Mouse (Mus musculus) liver, embryonic 14.5 days (tissue): ENCODE results near the gene Evc. TPM values are rescaled to one million over a fixed set of nuclear protein-coding genes. Genes with fewer than 3 reads are reported as not detected.

Source experiments
- ATAC-seq: fragments of 200-750 bp; cut with Nextera tagmentation; 2 replicates; pipeline ENCODE4 v1.8.0; 2017; ENCODE audit warnings: moderate number of reproducible peaks, mild to moderate bottlenecking, moderate library complexity; ENCODE audit not compliant: insufficient read depth
- DNase-seq, 3 experiments: peaks; one replicate each; pipeline ENCODE4 v3.0.0-alpha.2; 2012 to 2013; ENCODE audit warnings: low read depth in 3 of 3, low spot score in 3 of 3
- H3K27ac ChIP-seq: fragments of 300-500 bp; sonication (generic); 2 replicates; pipeline ENCODE4 v1.5.1; 2014; ENCODE audit warnings: moderate library complexity, mild to moderate bottlenecking, control low read depth, inconsistent platforms
- H3K27me3 ChIP-seq: fragments of 300-500 bp; sonication (generic); 2 replicates; pipeline ENCODE4 v1.6.1; 2014; ENCODE audit warnings: mild to moderate bottlenecking, low read length, moderate library complexity; ENCODE audit not compliant: control insufficient read depth, insufficient read depth
- H3K36me3 ChIP-seq: fragments of 300-500 bp; sonication (generic); replicated peaks from 2 replicates; pipeline ENCODE4 v1.6.1; 2014; ENCODE audit warnings: low read depth; ENCODE audit not compliant: control insufficient read depth, insufficient read depth
- H3K4me1 ChIP-seq, 2 experiments: fragments of 200-500 bp in 1 of 2; fragments of 300-500 bp in 1 of 2; sonication (generic) in 1 of 2; replicated peaks; 2 replicates each; pipeline ENCODE4 v1.6.1; 2012 to 2014; ENCODE audit warnings: antibody characterized with exemption in 1 of 2, inconsistent platforms in 1 of 2, low read length in 1 of 2; ENCODE audit not compliant: control insufficient read depth in 2 of 2, insufficient read depth in 2 of 2
- H3K4me2 ChIP-seq: fragments of 300-500 bp; sonication (generic); 2 replicates; pipeline ENCODE4 v1.6.1; 2014; ENCODE audit warnings: low read depth, mild to moderate bottlenecking, control low read depth, moderate library complexity
- H3K4me3 ChIP-seq, 2 experiments: fragments of 200-500 bp in 1 of 2; fragments of 300-500 bp in 1 of 2; sonication (generic) in 1 of 2; 2 replicates each; pipeline ENCODE4 v1.5.1; 2012 to 2014; ENCODE audit warnings: low read depth in 2 of 2, low read length in 2 of 2, mild to moderate bottlenecking in 2 of 2, control low read depth in 1 of 2, inconsistent platforms in 1 of 2, moderate library complexity in 1 of 2; ENCODE audit not compliant: insufficient read depth in 1 of 2
- H3K9ac ChIP-seq: fragments of 300-500 bp; sonication (generic); replicated peaks from 2 replicates; pipeline ENCODE4 v1.6.1; 2014; ENCODE audit warnings: mild to moderate bottlenecking, control low read depth, moderate library complexity
- H3K9me3 ChIP-seq: fragments of 300-500 bp; sonication (generic); 2 replicates; pipeline ENCODE4 v1.6.1; 2016; ENCODE audit warnings: low read length, mixed read lengths; ENCODE audit not compliant: control insufficient read depth
- CTCF ChIP-seq: IDR thresholded peaks from 2 replicates; pipeline ENCODE4 v1.5.1; 2016; ENCODE audit warnings: antibody characterized with exemption, low read depth, control low read depth
- EP300 ChIP-seq: IDR thresholded peaks from 2 replicates; pipeline ENCODE4 v1.6.1; 2016; ENCODE audit warnings: antibody characterized with exemption, low read depth
- WGBS: fragments of 180-500 bp; shearing (Covaris S2); extraction: QIAGEN DNeasy Blood & Tissue Kit; methylation state at CpG from one replicate; pipeline ENCODE4 v1.1.7; 2014; ENCODE audit not compliant: insufficient replicate concordance; 5-methylcytosine and 5-hydroxymethylcytosine counted together
- polyA plus RNA-seq, 2 experiments: library from polyadenylated mRNA; depleted of rRNA in 1 of 2; stranded (reverse) in 1 of 2; unstranded in 1 of 2; fragments of >200 nt; fragmentation: Nextera tagmentation in 1 of 2; extraction: Ambion mirVana in 1 of 2; gene quantifications; 2 replicates each; pipeline versions ENCODE4 v1.2.1 to v1.2.3; 2012 to 2014

The Evc gene
- polyA plus RNA-seq, 2 experiments, result 1.2 to 2.2 TPM

DNA sequence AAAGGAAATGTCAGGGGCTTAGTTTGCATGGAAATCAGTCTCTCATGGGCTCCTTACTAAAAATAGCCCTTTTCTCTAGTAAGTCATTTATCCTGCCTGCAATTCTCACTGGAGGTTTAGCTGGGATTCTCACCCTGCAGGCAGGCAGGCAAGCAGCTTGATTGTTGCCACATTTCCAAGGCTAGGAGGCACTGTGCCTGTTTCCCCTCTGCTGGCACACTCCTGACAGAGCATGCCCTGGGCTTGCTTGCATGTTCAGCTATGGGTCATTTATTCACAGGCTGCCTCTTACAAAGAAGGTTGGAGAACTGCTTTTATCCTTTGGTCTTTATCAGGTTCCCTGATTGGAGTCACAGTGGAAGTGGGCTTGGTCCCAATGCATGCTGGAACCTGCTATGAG lies 29.1 kb upstream of the Evc start:
- no peaks in the 10 kb centered on the region for H3K36me3 ChIP-seq
- H3K4me2 ChIP-seq, result no peak overlapping the region
- ATAC-seq, result no peak
- TF ChIP-seq CTCF (no peak), EP300 (no peak)
- no peaks in the 10 kb centered on the region for H3K27me3 ChIP-seq
- H3K9me3 ChIP-seq, result no peaks in the 10 kb centered on the region
- no peak overlapping the region for H3K9ac ChIP-seq
- no peaks in the 10 kb centered on the region for H3K4me1 ChIP-seq
- no peak overlapping the region for H3K27ac ChIP-seq
- DNase-seq, result no peak
- no peak overlapping the region for H3K4me3 ChIP-seq

DNA sequence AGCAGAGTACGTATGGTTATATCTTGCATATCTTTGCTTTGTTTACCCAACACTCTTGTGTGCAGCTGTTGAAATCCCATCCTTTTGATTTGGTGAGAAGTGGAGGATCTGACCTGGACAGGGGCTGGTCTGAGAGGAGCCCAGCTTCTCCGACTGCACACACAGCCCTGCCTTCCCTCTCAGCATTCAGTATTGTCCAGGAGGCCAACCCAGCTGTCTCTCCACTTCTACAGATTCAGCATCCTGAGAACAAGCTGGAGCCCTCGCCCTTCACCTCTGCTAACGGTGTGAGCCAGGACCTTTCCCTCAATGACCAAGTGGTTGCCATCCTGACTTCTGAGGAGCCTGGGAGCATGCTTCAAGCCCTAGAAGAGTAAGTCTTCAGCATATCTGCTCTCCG lies 26.6 kb upstream of the Evc start:
- DNase-seq (no peak), ATAC-seq (no peak)
- WGBS, result 63% methylated on average over 5 of the region's 5 CpGs
- TF ChIP-seq EP300, result no peak
- no peak for TF ChIP-seq CTCF
- H3K27me3 ChIP-seq, result no peaks in the 10 kb centered on the region
- no peaks in the 10 kb centered on the region for H3K36me3 ChIP-seq
- no peak overlapping the region for H3K4me3 ChIP-seq
- no peak overlapping the region for H3K4me2 ChIP-seq
- H3K27ac ChIP-seq, result no peak overlapping the region
- no peak overlapping the region for H3K9ac ChIP-seq
- no peaks in the 10 kb centered on the region for H3K4me1 ChIP-seq
- H3K9me3 ChIP-seq, result no peaks in the 10 kb centered on the region

DNA sequence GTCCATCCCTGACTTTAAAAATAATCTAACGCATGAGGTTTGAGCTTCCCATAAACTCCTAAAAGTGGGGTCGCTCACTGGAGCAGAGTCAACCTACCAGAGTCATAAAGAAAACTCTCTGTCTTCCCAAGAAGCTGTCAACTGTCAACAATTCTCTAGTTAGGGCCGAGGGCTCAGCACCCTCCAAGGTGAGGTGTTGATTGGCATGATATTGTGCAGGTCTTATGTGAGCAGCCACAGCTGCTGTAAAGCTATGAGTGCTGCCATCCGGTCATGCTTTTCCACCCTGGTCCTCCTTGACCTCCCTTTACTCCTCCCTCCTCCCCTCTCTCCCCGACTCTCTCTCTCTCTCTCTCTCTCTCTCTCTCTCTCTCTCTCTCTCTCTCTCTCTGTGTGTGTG lies 25.9 kb upstream of the Evc start:
- H3K36me3 ChIP-seq, result no peaks in the 10 kb centered on the region
- TF ChIP-seq EP300 (no peak), CTCF (no peak)
- no peaks in the 10 kb centered on the region for H3K4me1 ChIP-seq
- no peak overlapping the region for H3K4me3 ChIP-seq
- H3K9ac ChIP-seq, result no peak overlapping the region
- no peaks in the 10 kb centered on the region for H3K27me3 ChIP-seq
- no peak overlapping the region for H3K27ac ChIP-seq
- ATAC-seq (no peak), DNase-seq (no peak)
- H3K4me2 ChIP-seq, result no peak overlapping the region
- H3K9me3 ChIP-seq, result no peaks in the 10 kb centered on the region
- 64% methylated on average over 4 of the region's 5 CpGs for WGBS

DNA sequence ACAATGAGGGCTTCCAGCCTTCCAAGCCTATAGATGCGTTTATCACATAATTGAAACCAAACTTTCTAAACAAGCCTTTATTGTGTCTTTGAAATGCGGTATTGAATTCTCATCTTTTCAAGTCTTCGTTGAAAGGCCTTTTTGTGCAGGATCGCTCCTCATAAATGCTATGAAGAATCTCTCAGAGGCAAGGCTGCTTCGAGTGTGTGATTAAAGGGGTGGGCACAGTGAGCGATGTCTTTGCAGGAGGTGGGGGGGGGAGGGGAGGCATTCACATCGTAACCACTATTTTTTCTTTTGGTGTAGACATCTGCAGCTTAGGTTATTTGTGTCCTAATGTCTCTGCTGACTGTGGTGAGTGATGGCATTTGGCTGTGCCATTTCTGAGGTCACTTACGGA lies 19.3 kb upstream of the Evc start:
- TF ChIP-seq EP300, result no peak
- TF ChIP-seq CTCF, result no peak
- no peaks in the 10 kb centered on the region for H3K27me3 ChIP-seq
- no peak overlapping the region for H3K9ac ChIP-seq
- no peak overlapping the region for H3K4me2 ChIP-seq
- H3K9me3 ChIP-seq, result no peaks in the 10 kb centered on the region
- DNase-seq, result no peak
- H3K4me1 ChIP-seq, result no peaks in the 10 kb centered on the region
- ATAC-seq, result no peak
- WGBS, result 58% methylated on average over 8 of the region's 8 CpGs
- H3K4me3 ChIP-seq, result no peak overlapping the region
- no peaks in the 10 kb centered on the region for H3K36me3 ChIP-seq
- no peak overlapping the region for H3K27ac ChIP-seq

DNA sequence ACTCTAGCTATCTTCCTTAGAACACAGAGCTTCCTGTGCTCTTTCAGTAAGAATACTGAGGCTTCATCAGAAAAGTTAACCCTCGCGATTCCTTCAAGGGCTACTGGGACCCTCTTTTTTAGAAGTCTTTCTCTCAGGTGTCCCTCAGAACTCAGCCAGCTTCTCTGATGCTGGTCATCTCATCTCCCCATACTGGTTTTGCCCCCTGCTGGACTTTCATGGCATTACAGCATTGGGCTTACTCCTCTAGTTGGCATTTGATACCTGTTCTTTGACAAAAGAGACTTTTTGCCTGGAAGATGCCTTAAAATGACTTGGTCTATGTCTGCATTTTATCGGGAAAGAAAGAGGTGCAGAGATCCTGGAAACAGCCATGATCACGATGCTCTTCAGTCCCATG lies 17.7 kb upstream of the Evc start:
- Histone ChIP-seq H3K9ac (no peak overlapping the region), H3K9me3 (no peaks in the 10 kb centered on the region), H3K4me1 (no peaks in the 10 kb centered on the region), H3K27me3 (no peaks in the 10 kb centered on the region), H3K27ac (no peak overlapping the region), H3K36me3 (no peaks in the 10 kb centered on the region), H3K4me3 (no peak overlapping the region), H3K4me2 (no peak overlapping the region)
- peak; percentile 73 for TF ChIP-seq CTCF
- no peak for TF ChIP-seq EP300
- ATAC-seq (no peak), DNase-seq (peak in 1 of 3 experiments; percentile 18)
- WGBS, result 59% methylated on average over 4 of the region's 4 CpGs

DNA sequence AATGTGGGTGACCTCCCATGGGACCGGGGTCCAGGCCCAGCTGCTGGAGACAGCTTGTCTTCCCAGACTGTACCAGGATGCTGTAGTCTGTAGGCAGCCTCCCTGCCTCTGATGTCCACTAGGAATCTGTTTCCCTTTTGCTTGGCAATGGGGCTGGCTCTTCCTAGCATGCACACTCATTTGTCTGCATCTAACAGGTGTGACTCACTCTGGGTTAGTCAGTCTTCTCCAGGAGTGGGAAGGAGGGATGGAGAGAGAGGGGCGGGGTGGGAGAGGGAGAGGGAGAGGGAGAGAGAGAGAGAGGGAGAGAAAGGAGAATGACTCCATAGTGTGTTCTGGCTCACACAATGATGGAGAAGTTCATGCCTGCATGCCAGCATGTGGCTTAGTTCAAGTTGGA lies 15.1 kb upstream of the Evc start:
- no peak overlapping the region for H3K4me3 ChIP-seq
- no peak for ATAC-seq
- no peak for DNase-seq
- no peaks in the 10 kb centered on the region for H3K4me1 ChIP-seq
- no peak overlapping the region for H3K4me2 ChIP-seq
- TF ChIP-seq EP300 (no peak), CTCF (no peak)
- H3K36me3 ChIP-seq, result no peaks in the 10 kb centered on the region
- WGBS, result 58% methylated on average over 2 of the region's 2 CpGs
- no peak overlapping the region for H3K27ac ChIP-seq
- no peaks in the 10 kb centered on the region for H3K9me3 ChIP-seq
- H3K27me3 ChIP-seq, result no peaks in the 10 kb centered on the region
- no peak overlapping the region for H3K9ac ChIP-seq
